Mouse (Mus musculus): ENCODE data around the gene Gm10490.

- TF ChIP-seq ELF1 (IDR thresholded peaks at IDR 0.05; ENCODE audit: low read depth, low read length) (no peak), CTCF (conservative IDR thresholded peaks at IDR 0.05 in 1 of 2, IDR thresholded peaks at IDR 0.05 in 1 of 2; ENCODE audit: low read depth in 2 of 2, low read length in 2 of 2) (no peak), MXI1 (IDR thresholded peaks at IDR 0.05; ENCODE audit: low read depth, low read length) (no peak), NRF1 (IDR thresholded peaks at IDR 0.05; ENCODE audit: low read depth, low read length) (no peak), EP300 (IDR thresholded peaks at IDR 0.05; ENCODE audit: low read length) (no peak), NELFE (IDR thresholded peaks at IDR 0.05; ENCODE audit: low read depth, low read length) (no peak), MYC (IDR thresholded peaks at IDR 0.05; ENCODE audit: low read depth, low read length) (no peak), MAFK (IDR thresholded peaks at IDR 0.05; ENCODE audit: insufficient replicate concordance, low read length) (no peak), KAT2A (IDR thresholded peaks at IDR 0.05; ENCODE audit: insufficient replicate concordance, low read length) (no peak)
Measured at GRCm38 (mm10) chrX:7927116-7927515, 17.8 kb downstream of the Gm10490 start.

Data from CH12.LX (cell line).